Mouse (Mus musculus): ENCODE results near the gene Il13. TPM values are rescaled to one million over a fixed set of nuclear protein-coding genes. Genes with fewer than 3 reads are reported as not detected.

Gene Il13
- total RNA-seq, 2 experiments from 2014 or later: not detected

GRCm38 (mm10) chr11:53632122-53632733 is 2.3 kb downstream of the Il13 start:
- no peak for DNase-seq (ENCODE audit: low spot score in 2 of 2)

DNA sequence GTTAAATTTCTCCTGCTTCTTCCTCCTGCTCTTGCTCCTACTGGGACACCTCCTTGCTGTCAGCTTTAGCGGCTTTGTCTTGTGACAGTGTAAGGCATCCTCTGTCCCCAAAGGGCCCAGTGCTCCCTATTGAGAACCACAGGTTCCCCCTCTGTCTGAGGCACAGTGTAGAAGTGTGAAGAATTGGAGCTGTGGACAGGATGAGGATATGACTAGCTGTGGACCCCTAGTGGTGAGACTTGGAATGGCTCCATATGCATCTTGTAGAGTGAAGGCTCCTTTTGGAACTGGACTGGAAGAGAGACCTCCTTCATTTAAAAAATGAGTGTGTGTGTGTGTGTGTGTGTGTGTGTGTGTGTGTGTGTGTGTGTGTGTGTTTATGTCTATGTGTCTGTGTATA is 6.6 kb downstream of the Il13 start:
- DNase-seq (ENCODE audit: low spot score in 2 of 2): peak; percentile 54 to 72

- no peak for DNase-seq (ENCODE audit: low spot score in 2 of 2)
Observed at GRCm38 (mm10) chr11:53626802-53627373, 7.6 kb downstream of the Il13 start.

GRCm38 (mm10) chr11:53624124-53624523 is 10.4 kb downstream of the Il13 start:
- no peak for DNase-seq (ENCODE audit: low spot score in 2 of 2)

DNA sequence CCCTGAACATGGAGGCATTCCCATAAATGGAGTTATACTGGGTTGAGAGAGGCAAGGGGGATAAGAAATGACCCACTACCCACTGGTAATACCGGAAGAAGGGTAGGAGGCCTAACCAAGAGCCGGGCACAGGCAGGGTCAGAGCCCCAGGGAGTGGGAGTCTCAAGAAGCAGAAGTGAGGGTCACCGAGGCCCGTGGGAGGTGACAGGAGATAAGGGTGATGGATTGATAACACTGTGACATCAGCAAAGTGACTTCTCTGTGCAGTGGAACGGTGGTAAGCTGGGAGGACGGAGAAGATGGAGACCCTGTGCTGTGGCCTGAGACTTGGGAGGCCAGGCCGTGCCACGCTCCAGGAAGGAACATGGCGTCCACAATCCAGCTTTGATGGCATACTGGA is 10.9 kb downstream of the Il13 start:
- DNase-seq (ENCODE audit: low spot score in 2 of 2): no peak

- no peak for DNase-seq (ENCODE audit: low spot score in 2 of 2)
Observed at GRCm38 (mm10) chr11:53622440-53622806, 12.1 kb downstream of the Il13 start.

GRCm38 (mm10) chr11:53621582-53622439 is 12.7 kb downstream of the Il13 start:
- DNase-seq (ENCODE audit: low spot score in 2 of 2): no peak

DNA sequence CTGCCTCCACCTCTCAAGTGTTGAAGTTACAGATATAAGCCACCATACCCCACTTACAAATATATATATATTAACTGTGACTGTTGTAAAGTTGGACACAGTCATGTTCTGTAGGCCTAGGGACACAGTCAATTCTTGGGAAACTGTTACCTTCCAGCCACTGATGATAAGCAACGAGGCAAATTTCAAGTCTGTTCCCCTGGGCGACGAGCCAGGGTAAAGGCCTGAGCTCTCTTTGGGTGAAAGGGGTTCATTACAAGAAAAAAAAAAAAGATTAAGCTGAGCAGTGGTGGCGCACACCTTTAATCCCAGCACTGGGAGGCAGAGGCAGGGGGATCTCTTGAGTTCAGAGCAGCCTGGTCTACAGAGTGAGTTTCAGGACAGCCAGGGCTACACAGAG is 14.4 kb downstream of the Il13 start:
- no peak for DNase-seq (ENCODE audit: low spot score in 2 of 2)

GRCm38 (mm10) chr11:53619428-53619827 is 15.1 kb downstream of the Il13 start:
- DNase-seq (ENCODE audit: low spot score in 2 of 2): no peak

DNA sequence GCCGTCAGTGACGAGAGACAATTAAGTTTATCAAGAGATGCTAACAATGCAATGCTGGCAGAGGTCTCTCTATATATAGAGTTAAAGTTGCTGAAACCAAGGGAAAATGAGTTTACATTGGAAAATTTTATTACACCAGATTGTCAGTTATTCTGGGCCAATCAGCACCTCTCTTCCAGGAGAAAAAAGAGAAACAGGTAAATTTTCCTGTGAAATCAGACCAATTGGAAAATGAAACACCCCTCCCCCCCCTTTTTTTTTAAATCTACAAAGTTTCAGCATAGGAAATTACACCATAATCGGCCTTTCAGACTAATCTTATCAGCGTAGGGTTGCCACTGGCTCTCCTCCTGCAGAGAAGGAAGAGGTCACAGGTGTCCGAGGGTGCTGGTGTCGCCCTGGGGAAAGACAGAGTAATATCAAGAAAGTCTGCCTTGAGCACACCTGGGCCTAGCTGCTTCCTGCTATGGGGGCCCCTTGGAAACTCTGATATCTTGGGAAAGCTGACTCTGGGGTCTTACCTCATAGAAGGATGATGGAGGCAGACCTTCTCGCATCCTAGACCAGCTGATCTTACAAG is 15.8 kb downstream of the Il13 start, which contains the start of gene Il4:
Gene Il4 (minus strand): TSS at position 51 of the 580 bp plus-strand sequence.
- no peak for DNase-seq (ENCODE audit: low spot score in 2 of 2)

DNA sequence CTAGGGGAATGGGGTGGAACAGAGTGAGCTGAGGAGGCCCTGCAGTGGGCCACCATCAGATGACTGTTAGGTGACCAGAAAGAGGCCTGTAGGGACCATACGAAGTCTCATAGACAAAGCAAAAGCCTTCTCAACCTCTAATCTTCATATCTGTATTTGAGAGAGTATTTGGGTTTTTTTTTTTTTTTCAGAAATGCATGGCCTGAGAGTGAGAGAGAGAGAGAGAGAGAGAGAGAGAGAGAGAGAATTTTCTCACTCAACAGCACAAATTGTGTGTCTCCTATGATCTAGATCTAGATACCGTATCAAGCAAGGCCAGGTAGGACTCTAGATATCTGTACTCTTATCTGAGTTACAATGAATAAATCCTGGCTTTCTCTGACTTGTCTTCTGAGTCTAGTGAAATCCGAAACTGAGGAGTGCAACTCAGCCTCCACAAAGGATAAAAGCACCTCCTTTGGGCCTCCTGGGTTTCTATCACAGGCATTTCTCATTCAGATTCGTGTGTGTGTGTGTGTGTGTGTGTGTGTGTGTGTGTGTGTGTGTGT is 16.9 kb downstream of the Il13 start:
- DNase-seq (ENCODE audit: low spot score in 2 of 2): no peak

DNA sequence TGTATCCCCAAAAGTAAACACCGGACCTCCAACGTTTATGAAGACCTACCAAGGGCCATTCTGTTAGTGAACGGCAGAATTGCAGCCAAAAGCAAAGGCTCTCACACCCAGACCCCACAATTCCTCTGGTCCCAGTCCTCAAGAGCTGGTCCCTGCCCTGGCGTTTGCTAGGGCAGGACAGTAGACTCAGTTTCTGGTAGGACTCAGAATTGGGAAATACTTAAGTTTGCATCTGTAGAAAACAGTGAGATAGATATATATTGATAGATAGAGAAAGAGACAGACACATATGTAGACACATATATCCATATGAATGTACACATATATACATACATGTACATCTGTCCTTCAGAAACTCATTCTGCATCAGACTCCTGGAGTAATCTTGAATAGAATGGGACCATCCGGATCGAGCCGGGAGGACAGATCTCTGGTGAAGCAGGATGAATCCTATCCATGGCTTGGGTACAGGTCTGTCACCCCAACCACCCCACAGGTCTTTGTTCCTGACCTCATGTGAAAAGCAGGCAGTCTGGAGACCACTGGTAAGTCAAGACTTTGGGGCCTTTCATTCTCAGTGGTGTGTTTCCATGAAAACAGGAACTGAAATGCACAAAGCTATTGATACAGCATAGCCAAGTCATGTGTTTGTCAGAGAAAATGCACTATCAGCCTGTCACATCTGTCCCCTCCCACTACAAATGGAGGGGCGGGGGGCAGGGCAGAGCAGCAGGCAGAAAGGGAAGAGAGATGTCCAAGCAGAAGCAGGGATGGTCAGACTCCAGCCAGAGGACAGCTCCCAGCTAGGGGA is 17.5 kb downstream of the Il13 start:
- DNase-seq (ENCODE audit: low spot score in 2 of 2): no peak

- DNase-seq (ENCODE audit: low spot score in 2 of 2): no peak
Observed at GRCm38 (mm10) chr11:53615575-53615974, 18.9 kb downstream of the Il13 start.

- no peak for DNase-seq (ENCODE audit: low spot score in 2 of 2)
Observed at GRCm38 (mm10) chr11:53615172-53615571, 19.3 kb downstream of the Il13 start.

DNA sequence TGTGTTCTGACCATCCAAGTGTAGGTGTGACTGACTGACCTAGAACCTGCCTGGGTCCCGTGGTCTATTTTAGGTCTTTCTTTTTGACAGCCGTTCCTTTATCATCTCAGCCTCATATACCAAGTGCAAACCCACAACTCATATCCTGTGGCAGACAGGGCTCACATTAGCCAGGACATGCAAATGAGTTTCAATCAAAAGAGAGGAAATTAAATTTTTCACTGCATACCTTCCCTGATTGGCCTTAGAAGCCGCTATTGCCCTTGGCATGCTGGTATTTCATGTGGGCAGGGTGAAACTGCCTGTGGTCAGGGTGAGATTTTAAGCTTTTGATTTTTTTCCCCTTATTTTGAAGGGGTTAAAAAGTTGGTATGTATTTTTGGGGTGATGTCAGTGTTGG is 24.8 kb downstream of the Il13 start:
- no peak for DNase-seq (ENCODE audit: low spot score in 2 of 2)

- DNase-seq (ENCODE audit: low spot score in 2 of 2): no peak
Observed at GRCm38 (mm10) chr11:53609231-53609630, 25.3 kb downstream of the Il13 start.

- no peak for DNase-seq (ENCODE audit: low spot score in 2 of 2)
Observed at GRCm38 (mm10) chr11:53605609-53606008, 28.9 kb downstream of the Il13 start.

DNA sequence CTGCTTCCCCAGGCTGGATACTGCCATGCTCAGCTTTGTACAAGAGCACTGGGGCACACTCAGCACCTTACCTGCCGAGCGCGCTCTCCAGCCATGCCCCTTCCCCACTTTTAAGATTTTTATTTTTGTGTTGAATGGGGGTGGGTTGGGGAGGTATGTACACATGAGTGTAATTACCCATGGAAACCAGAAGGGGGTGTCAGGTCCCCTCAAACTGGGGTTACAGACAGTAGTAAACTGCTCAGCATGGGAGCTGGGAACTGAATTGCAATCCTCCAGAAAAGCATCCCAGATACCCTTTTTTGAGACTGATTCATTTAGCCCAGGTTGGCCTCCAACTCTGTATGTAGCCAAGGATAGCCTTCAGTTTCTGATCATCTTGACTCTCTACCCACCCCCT is 29.5 kb downstream of the Il13 start:
- DNase-seq (ENCODE audit: low spot score in 2 of 2): no peak

GRCm38 (mm10) chr11:53591116-53591515 is 43.4 kb downstream of the Il13 start:
- DNase-seq (ENCODE audit: low spot score in 2 of 2): no peak

GRCm38 (mm10) chr11:53590368-53590768 is 44.1 kb downstream of the Il13 start:
- DNase-seq (ENCODE audit: low spot score in 2 of 2): peak in 1 of 2 experiments; percentile 19

DNA sequence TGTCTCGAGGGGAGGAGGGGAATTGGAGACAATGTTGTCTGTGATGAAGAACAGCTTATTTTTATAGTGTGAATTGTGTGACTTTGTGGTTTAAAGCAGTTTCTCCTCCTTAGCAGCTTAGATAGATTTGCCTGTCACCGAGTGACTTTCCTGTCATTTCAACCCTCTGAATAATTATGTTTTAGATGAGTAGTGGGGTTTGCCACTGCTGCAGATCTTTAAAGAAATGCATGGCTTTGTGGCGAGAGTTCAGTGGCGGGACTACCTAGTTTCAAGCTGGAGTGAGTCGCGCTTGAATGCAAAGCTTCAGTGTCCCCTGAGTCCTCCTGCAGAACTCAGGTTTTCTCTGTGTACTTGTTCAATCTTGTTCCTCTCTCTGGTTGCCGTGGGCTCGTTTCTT is 46.2 kb downstream of the Il13 start:
- no peak for DNase-seq (ENCODE audit: low spot score in 2 of 2)

Data from gastrocnemius, postnatal 4 days (tissue).